Mouse (Mus musculus) megakaryocyte, embryonic 14.5 days (primary cell): Measurements from ENCODE around the gene Barhl1.

Experiments
- FLI1 ChIP-seq: IDR thresholded peaks from 2 replicates; pipeline ENCODE4 v1.6.1; 2012; ENCODE audit warnings: low read length, inconsistent platforms, mixed read lengths
- GATA1 ChIP-seq: IDR thresholded peaks from 3 replicates; pipeline ENCODE4 v1.6.1; 2012; ENCODE audit warnings: mixed read lengths, low read length, inconsistent platforms, borderline replicate concordance

- TF ChIP-seq FLI1: no peak
- no peak for TF ChIP-seq GATA1
These were observed 36.5 kb upstream of the Barhl1 start for GRCm38 (mm10) chr2:28952981-28953380.
